Mouse (Mus musculus) thymus, postnatal 0 days (tissue): ENCODE data around the gene Foxj3. TPM values are rescaled to one million over a fixed set of nuclear protein-coding genes. Genes with fewer than 3 reads are reported as not detected.

Experiments
- polyA plus RNA-seq: library from polyadenylated mRNA; unstranded; fragments of >200 nt; fragmentation: Nextera tagmentation; extraction: Ambion mirVana; gene quantifications from 2 replicates; pipeline ENCODE4 v1.2.1, GENCODE M21; 2015

The Foxj3 gene
- polyA plus RNA-seq, 1 experiment from 2014 or later: 13.5 TPM

Other genes starting within 250 kb of the Foxj3 start
- 532 and 561 TPM in 2 replicates for gene Ybx1, start 242.4 kb upstream of the Foxj3 start, polyA plus RNA-seq
- gene Ppih, start 216.5 kb upstream of the Foxj3 start, polyA plus RNA-seq: 135 and 144 TPM in 2 replicates
- 17.3 and 22.1 TPM in 2 replicates for gene Ccdc30, start 121.5 kb upstream of the Foxj3 start, polyA plus RNA-seq
- gene Ppcs, start 114.6 kb upstream of the Foxj3 start, polyA plus RNA-seq: 41.9 and 43.8 TPM in 2 replicates
- 0.41 and 0.46 TPM in 2 replicates for gene Zmynd12, start 114.2 kb upstream of the Foxj3 start, polyA plus RNA-seq
- gene Rimkla, start 44.4 kb upstream of the Foxj3 start, polyA plus RNA-seq: 0.21 and 0.25 TPM in 2 replicates
- gene Frg2f1, start 2.5 kb downstream of the Foxj3 start, polyA plus RNA-seq: 3.1 and 4.2 TPM in 2 replicates
- 0.69 TPM in 1 of 2 replicates, not detected in the other for gene Guca2a, start 100.7 kb downstream of the Foxj3 start, polyA plus RNA-seq
- 0.68 and 1.1 TPM in 2 replicates for gene Guca2b, start 122.0 kb downstream of the Foxj3 start, polyA plus RNA-seq
- gene Hivep3, start 196.8 kb downstream of the Foxj3 start, polyA plus RNA-seq: 23.3 and 23.7 TPM in 2 replicates